Mouse (Mus musculus) erythroblast, embryonic 14.5 days (primary cell): ENCODE results near the gene Ankdd1b.

ENCODE experiments used
- GATA1 ChIP-seq: IDR thresholded peaks from 2 replicates; pipeline ENCODE4 v1.6.1; 2012; ENCODE audit warnings: low read length, inconsistent platforms, mixed read lengths
- TAL1 ChIP-seq: IDR thresholded peaks from 3 replicates; pipeline ENCODE4 v1.6.1; 2012; ENCODE audit warnings: low read length, inconsistent platforms, mixed read lengths

DNA sequence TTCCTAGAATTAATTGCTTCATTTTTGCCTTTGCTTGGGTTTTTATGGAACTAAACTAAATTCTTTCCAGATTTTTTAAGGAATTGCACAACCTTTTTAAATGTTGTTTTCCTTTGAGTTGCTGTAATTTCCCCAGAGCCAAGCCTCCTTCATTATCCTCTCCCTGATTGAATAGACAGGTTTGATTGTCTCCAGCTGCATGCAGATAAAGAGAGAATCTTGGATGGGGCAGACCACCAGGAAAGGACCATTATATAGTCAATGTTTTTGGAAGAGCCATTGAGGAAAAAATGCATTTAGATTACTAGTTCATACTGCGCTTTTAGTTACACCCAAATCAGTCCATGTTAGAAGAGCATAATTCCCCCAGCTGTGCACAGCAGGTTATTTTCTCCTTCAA is 62.2 kb downstream of the Ankdd1b start:
- TF ChIP-seq TAL1 (no peak), GATA1 (no peak)
